Mouse (Mus musculus): Measurements from ENCODE around the gene Tmie. TPM values are rescaled to one million over a fixed set of nuclear protein-coding genes. Genes with fewer than 3 reads are reported as not detected.
A peak's percentile ranks its signal among the peaks of the same experiment; 100 is the strongest.

The Tmie gene
- polyA plus RNA-seq, 1 experiment from 2014 or later: 2.4 TPM

DNA sequence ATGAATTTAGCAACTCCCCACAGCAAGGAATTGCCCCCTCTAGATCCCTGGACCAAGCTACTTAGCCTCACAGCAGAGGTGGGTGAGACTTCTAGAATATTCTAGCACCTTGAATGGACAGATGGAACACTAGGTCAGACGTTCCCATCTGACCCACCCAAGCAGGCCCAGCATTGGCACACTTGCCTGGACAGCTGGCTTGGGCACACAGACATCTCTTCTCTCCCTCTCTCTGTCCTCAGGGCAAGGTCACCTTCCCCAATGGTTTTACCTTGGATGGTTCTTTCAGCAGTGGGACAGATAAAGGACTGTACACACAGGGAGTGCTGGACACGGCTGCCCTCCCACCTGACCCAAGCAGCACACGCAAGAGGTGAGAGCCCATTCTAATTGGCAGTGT, 12.6 kb upstream of the Tmie start:
- Histone ChIP-seq H3K4me1 (replicated peaks; ENCODE audit: control insufficient read depth, insufficient read depth, low read length) (no peaks in the 10 kb centered on the region), H3K27ac (no peak overlapping the region), H3K9ac (no peak overlapping the region), H3K4me2 (replicated peaks) (no peak overlapping the region), H3K4me3 (replicated peaks; ENCODE audit: low read length) (no peak overlapping the region), H3K27me3 (ENCODE audit: control insufficient read depth, insufficient read depth, low read length) (no peaks in the 10 kb centered on the region), H3K36me3 (replicated peaks; ENCODE audit: control insufficient read depth, insufficient read depth) (no peaks in the 10 kb centered on the region), H3K9me3 (ENCODE audit: control insufficient read depth, low read length) (no peaks in the 10 kb centered on the region)
- DNase-seq (ENCODE audit: low spot score) (no peak), ATAC-seq (ENCODE audit: low FRiP score) (no peak)
- WGBS: 91% methylated on average over 3 of the region's 3 CpGs

DNA sequence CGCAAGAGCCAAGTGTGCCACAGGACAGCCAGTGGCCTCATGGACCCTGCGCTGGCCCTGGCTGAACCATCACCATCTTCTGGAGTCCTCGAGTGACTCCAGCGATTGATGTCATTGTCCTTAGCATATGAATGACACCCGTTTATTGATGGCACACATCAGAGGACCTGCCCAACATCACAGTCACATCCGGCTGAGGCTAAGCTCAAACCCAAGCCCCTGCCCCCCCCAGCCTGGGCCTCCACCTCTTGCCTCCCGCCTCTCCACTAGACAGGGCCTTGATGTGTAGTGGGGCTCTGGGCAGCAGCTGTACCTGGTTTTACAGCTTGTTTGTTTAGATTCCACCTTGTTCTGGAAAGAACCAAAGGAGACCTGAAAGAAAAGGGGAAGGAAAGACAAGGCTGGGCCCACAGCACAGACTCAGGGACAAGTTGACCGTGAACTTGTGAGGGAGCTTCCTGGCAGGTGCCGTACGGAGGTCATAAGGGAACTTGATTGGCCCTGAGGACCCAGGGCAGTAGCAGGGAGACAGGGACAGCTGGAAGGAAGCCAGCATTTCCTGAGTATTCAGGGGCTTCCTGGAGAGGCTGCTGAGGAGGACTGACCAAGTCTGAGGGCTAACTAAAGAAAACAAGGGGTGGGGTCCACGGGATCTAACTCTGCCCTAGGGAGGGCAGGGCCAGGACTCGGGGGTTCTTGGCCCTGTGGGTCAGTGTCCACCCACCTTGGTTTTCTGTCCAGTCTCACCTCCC, 11.3 kb upstream of the Tmie start:
- ATAC-seq (ENCODE audit: low FRiP score) (no peak), DNase-seq (ENCODE audit: low spot score) (no peak)
- no peaks in the 10 kb centered on the region for H3K36me3 ChIP-seq (replicated peaks; ENCODE audit: control insufficient read depth, insufficient read depth)
- H3K4me1 ChIP-seq (replicated peaks; ENCODE audit: control insufficient read depth, insufficient read depth, low read length): no peaks in the 10 kb centered on the region
- no peak overlapping the region for H3K27ac ChIP-seq
- H3K9ac ChIP-seq: no peak overlapping the region
- no peaks in the 10 kb centered on the region for H3K27me3 ChIP-seq (ENCODE audit: control insufficient read depth, insufficient read depth, low read length)
- 82% methylated on average over 12 of the region's 12 CpGs for WGBS
- no peak overlapping the region for H3K4me2 ChIP-seq (replicated peaks)
- no peak overlapping the region for H3K4me3 ChIP-seq (replicated peaks; ENCODE audit: low read length)
- no peaks in the 10 kb centered on the region for H3K9me3 ChIP-seq (ENCODE audit: control insufficient read depth, low read length)

DNA sequence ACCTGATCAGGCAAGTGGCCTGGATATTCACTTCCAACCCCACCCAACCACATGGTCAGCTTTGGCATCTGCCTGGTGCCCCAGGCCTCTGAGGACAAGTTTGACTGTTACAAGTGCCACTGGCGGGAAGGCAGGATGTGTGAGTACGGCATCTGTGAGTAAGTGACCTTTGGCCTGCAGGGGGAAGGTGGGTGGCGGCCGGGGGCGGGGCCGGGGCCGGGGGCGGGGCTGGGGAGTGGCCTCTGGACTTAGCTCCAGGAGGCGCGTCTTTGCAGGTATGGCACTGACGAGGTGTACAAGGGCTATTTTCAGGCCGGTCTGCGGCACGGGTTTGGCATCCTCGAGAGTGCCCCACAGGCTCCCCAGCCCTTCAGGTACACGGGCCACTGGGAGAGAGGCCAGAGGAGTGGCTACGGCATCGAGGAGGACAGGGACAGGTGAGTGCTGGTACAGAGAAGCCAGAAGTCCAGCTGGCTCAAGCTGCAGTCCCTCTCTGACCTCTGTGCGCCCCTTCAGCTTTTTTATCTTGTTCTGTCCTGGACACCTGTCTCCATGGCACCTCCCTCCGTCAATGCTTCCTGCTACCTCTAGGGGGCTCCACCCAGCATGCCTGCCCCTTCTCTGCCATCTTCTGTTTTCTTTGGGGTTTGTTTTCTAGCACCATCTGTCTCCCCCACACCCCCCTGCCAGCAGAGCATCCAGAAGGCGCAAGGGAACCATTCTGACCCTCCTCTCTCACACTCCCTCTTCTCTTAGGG, 10.3 kb upstream of the Tmie start:
- no peaks in the 10 kb centered on the region for H3K36me3 ChIP-seq (replicated peaks; ENCODE audit: control insufficient read depth, insufficient read depth)
- ATAC-seq (ENCODE audit: low FRiP score) (no peak), DNase-seq (ENCODE audit: low spot score) (no peak)
- no peak overlapping the region for H3K27ac ChIP-seq
- 12% methylated on average over 20 of the region's 21 CpGs for WGBS
- no peak overlapping the region for H3K4me3 ChIP-seq (replicated peaks; ENCODE audit: low read length)
- H3K9ac ChIP-seq: no peak overlapping the region
- H3K9me3 ChIP-seq (ENCODE audit: control insufficient read depth, low read length): no peaks in the 10 kb centered on the region
- H3K4me2 ChIP-seq (replicated peaks): no peak overlapping the region
- H3K4me1 ChIP-seq (replicated peaks; ENCODE audit: control insufficient read depth, insufficient read depth, low read length): no peaks in the 10 kb centered on the region
- H3K27me3 ChIP-seq (ENCODE audit: control insufficient read depth, insufficient read depth, low read length): no peaks in the 10 kb centered on the region

DNA sequence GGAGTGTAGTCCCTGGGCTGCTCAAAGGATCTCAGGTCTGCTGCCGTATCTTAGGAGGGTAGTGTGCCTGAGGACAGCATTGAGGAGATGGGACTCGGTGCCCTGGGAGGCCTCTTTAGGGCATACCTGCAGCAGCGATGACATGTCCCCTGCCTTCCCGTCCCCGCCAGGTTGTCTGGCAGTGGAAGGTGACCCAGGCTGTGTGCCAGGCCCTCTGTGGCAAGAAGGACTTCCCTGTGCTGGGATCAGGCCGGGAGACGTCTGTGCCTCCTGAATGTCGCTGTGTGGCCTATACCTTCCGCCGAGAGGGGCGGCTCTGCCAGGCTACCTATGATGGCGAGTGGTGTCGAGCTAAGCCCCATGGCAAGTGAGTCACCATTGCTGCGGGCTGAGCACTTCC, 9.0 kb upstream of the Tmie start:
- DNase-seq (ENCODE audit: low spot score) (no peak), ATAC-seq (ENCODE audit: low FRiP score) (no peak)
- Histone ChIP-seq H3K36me3 (replicated peaks; ENCODE audit: control insufficient read depth, insufficient read depth) (no peaks in the 10 kb centered on the region), H3K27ac (no peak overlapping the region), H3K4me1 (replicated peaks; ENCODE audit: control insufficient read depth, insufficient read depth, low read length) (no peaks in the 10 kb centered on the region), H3K9ac (no peak overlapping the region), H3K27me3 (ENCODE audit: control insufficient read depth, insufficient read depth, low read length) (no peaks in the 10 kb centered on the region), H3K4me2 (replicated peaks) (no peak overlapping the region), H3K4me3 (replicated peaks; ENCODE audit: low read length) (no peak overlapping the region), H3K9me3 (ENCODE audit: control insufficient read depth, low read length) (no peaks in the 10 kb centered on the region)
- WGBS: 94% methylated on average over 14 of the region's 14 CpGs

DNA sequence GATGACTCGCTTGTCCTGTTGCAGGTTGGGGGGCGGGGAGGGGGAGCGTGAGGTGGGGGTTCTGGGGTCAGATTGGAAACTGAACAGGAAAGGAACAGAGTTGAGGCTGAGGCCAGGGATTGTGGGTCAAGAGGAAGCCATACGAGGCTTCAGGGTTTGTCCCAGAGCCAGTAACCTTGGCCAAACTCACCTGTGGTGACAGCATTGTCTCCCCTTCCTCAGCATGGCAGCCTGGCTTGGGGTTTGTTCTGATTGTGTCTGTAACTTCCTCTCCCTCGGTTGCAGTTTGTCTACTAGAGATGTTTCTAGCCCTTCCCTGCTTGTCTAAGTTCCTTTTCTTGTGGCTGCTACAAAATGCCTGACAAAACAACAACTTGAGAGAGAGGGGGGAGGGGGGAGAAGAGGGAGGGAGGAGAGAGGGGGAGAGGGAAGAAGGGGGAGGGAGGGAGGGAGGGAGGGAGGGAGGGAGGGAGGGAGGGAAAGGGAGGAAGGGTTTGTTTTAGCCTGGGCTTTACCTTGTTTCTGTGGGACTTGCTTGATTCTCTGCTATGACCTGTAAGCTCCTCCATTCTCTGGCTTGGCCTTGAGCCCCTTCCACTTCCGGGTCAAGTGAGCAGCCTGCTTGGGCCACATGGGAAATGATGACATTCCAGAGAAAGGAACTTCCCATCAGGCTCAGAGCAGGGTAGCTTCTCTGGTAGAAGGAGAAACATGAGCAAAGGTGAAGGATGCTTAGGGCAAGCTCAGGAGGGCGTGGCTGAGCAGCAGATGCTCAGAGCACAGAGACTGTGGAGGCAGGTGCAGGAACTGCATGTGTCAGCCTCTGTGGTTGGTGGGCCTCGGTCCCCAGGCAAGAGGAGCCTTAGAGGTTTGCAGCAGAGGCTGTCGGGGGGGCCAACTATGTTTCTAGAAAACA, 7.7 kb upstream of the Tmie start:
- no peaks in the 10 kb centered on the region for H3K9me3 ChIP-seq (ENCODE audit: control insufficient read depth, low read length)
- 65% methylated on average over 9 of the region's 9 CpGs for WGBS

DNA sequence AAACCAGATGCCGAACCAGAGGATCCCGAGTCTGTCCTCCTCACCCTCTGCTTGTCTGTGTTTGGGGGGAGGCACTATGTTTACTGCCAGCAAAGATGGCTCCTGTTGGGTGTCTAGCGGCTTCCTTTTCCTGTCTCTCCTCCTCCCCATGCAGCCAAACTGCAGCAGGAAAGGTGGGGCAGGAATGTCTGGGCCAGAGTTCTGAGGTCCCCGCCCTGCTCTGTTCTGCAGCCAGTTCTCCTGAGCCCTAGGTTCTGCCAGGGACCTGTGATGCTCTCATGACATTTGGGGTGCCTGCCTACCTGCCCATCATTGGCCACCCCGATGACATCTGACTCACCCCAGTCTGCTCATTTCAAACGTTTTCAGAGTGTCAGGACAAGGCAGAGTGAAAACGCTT, 2.0 kb upstream of the Tmie start:
- Histone ChIP-seq H3K4me1 (replicated peaks; ENCODE audit: control insufficient read depth, insufficient read depth, low read length) (0 out of 2 replicates have a peak, but pooled peaks cover 12% of the 10 kb centered on the region), H3K27ac (no peak overlapping the region), H3K27me3 (ENCODE audit: control insufficient read depth, insufficient read depth, low read length) (peaks cover 33% of the 10 kb centered on the region), H3K36me3 (replicated peaks; ENCODE audit: control insufficient read depth, insufficient read depth) (no peaks in the 10 kb centered on the region), H3K9ac (no peak overlapping the region), H3K4me2 (replicated peaks) (no peak overlapping the region), H3K4me3 (replicated peaks; ENCODE audit: low read length) (no peak overlapping the region), H3K9me3 (ENCODE audit: control insufficient read depth, low read length) (no peaks in the 10 kb centered on the region)
- ATAC-seq (ENCODE audit: low FRiP score) (no peak), DNase-seq (ENCODE audit: low spot score) (no peak)
- WGBS: 77% methylated on average over 7 of the region's 7 CpGs

More for the DNA sequence above, 7.7 kb upstream of the Tmie start:
- Histone ChIP-seq H3K9ac (no peak overlapping the region), H3K27ac (no peak overlapping the region), H3K4me2 (replicated peaks) (no peak overlapping the region), H3K27me3 (ENCODE audit: control insufficient read depth, insufficient read depth, low read length) (no peaks in the 10 kb centered on the region), H3K4me1 (replicated peaks; ENCODE audit: control insufficient read depth, insufficient read depth, low read length) (no peaks in the 10 kb centered on the region), H3K36me3 (replicated peaks; ENCODE audit: control insufficient read depth, insufficient read depth) (no peaks in the 10 kb centered on the region), H3K4me3 (replicated peaks; ENCODE audit: low read length) (no peak overlapping the region)
- no peak for ATAC-seq (ENCODE audit: low FRiP score)
- no peak for DNase-seq (ENCODE audit: low spot score)

DNA sequence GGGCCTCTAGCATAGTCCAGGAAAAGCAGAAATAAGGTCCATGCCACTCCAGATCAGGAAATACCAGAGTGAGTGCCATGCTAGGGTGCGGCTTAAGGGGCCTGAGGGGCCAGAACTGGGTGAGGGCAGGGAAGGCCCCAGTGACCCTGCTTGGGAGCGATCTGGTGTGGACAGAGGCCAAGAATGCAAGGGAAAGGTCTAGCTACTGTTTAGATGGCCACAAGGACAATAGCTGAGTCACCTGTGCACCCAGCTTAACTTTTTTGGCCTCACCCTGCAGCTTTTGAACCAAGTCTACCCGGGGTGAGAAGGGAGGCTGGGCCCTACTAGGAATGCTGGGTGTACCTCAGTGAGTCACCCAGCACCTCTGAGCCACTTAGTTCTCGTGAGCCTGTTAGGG, 859 bp upstream of the Tmie start:
- 72% methylated on average over 4 of the region's 4 CpGs for WGBS
- Histone ChIP-seq H3K36me3 (replicated peaks; ENCODE audit: control insufficient read depth, insufficient read depth) (no peaks in the 10 kb centered on the region), H3K4me1 (replicated peaks; ENCODE audit: control insufficient read depth, insufficient read depth, low read length) (0 out of 2 replicates have a peak, but pooled peaks cover 12% of the 10 kb centered on the region), H3K4me2 (replicated peaks) (peak overlapping the region; percentile 93), H3K27ac (no peak overlapping the region), H3K4me3 (replicated peaks; ENCODE audit: low read length) (peak overlapping the region; percentile 55), H3K9me3 (ENCODE audit: control insufficient read depth, low read length) (no peaks in the 10 kb centered on the region), H3K9ac (no peak overlapping the region), H3K27me3 (ENCODE audit: control insufficient read depth, insufficient read depth, low read length) (peaks cover 33% of the 10 kb centered on the region)
- ATAC-seq (ENCODE audit: low FRiP score): no peak
- no peak for DNase-seq (ENCODE audit: low spot score)

DNA sequence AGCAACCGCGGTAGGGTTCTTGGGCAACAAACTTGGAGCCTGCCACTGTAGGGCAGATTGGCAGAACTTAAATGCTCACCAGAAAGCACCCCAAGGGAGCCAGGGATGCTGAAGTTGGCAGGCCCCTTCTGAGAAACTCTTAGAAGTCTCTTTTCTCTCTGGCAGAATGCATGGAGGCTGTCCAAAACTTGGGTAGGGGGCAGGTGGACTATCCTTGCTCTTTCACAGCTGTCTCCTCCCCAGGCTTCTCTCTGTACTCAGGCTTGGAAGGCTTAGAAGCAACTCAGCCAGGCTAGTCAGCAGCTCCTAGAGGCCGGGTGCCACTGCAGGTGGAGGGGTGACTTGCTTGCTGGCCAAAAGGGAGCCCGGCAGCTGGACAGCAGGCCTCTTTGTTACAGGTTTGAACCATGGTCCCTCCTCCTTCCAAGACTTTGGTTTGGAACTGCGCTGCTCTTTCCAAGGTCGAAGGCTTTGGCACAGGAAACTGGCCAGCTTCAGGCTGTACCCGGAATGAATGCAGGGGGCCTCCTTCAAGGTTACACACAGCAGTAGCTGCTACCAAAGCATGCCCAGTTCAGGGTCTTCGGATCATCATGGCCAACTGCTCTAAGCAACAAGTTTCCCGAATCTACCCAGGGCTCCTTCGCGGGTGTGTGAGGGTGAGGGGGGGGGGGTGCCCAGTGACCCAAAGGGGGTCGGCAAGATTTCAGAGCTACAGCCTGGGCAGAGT, 557 bp downstream of the Tmie start, which contains the start of gene Als2cl:
Als2cl (plus strand) TSS at position 680 of the 730 bp plus-strand sequence.
- Histone ChIP-seq H3K36me3 (replicated peaks; ENCODE audit: control insufficient read depth, insufficient read depth) (no peaks in the 10 kb centered on the region), H3K27ac (no peak within 1 kb of the TSS), H3K27me3 (ENCODE audit: control insufficient read depth, insufficient read depth, low read length) (peaks cover 33% of the 10 kb centered on the region), H3K4me2 (replicated peaks) (peak within 1 kb of the TSS; percentile 93), H3K4me3 (replicated peaks; ENCODE audit: low read length) (peak within 1 kb of the TSS; percentile 55), H3K9me3 (ENCODE audit: control insufficient read depth, low read length) (no peaks in the 10 kb centered on the region), H3K4me1 (replicated peaks; ENCODE audit: control insufficient read depth, insufficient read depth, low read length) (peaks cover 21% of the 10 kb centered on the region), H3K9ac (peak within 1 kb of the TSS; percentile 53)
- 15% methylated on average over 12 of the region's 12 CpGs for WGBS
- ATAC-seq (ENCODE audit: low FRiP score) (no peak), DNase-seq (ENCODE audit: low spot score) (no peak)

Data from hindbrain, embryonic 14.5 days (tissue).